Mouse (Mus musculus) neutrophil, adult 83 days (primary cell): ENCODE results near the gene Plxna3. TPM values are rescaled to one million over a fixed set of nuclear protein-coding genes. Genes with fewer than 3 reads are reported as not detected.

ENCODE experiments used
- total RNA-seq, 2 experiments: library from RNA; stranded (reverse); gene quantifications; one replicate each; pipeline ENCODE4 v1.2.4; 2023

Gene Plxna3
- total RNA-seq: 1 to 10 TPM in 1 of 2 experiments, under 1 TPM in 1; 0.20 to 1.6 TPM

DNA sequence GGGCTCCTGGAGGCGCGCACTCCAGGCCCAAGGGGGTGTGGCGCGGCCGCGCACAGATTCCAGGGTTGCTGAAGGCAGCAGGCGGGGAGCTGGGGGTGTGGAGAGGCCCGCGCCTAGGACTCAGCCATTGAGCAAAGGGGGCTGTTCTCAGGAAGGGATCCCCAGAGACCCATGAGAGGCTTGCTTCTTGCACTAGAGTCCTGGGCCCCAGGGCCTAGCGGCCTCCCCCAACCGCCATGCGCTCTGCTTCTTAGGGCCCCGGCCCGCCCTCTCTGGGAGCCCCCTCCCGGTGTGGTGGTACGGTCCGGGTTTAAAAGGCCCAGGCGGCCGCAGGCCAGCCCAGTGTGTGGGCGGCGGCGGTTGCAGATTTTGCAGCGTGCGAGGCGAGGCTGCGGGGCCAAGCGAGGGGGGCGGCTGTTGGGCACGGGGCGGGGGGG lies at the start of gene Plxna3:
Gene Plxna3, plus strand, starts transcription at position 342 of the 437 bp plus-strand sequence.

DNA sequence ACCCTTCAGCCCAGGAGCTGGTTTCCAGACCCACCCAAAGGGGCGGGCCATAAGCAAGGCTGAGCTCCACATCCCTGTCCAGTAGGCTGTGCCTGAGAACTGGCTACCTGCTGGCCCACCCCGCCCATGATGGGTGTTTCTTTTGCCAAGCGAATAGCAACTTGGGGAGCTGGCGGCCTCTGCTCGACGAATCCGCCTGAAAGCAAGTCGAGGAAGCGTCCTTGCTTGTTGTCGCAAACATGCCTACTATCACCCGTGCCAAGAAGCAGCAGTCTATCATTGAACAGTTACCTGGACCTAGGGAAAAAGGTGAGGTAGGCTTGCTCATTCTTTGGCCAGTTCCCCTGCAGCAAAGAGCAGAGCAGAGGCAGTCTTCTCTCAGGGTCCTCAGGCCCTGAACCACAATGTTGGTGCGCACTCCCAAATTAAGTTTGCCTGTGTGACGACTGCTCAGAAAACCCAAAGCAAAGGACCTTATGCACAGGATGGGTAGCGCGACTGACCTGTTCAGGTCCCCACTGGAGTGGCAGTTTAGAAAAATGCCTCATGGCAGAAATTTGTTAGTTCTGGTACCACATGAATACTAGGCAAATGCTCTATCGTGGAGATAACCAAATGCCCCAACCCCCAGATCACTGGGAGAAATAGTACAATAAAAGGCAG lies 47.0 kb upstream of the Plxna3 start, which contains the start of the genes Taz and Dnase1l1:
Gene Taz, plus strand, starts transcription at position 181 of the 663 bp plus-strand sequence.
Gene Dnase1l1, minus strand, starts transcription at position 606 of the 663 bp plus-strand sequence.

DNA sequence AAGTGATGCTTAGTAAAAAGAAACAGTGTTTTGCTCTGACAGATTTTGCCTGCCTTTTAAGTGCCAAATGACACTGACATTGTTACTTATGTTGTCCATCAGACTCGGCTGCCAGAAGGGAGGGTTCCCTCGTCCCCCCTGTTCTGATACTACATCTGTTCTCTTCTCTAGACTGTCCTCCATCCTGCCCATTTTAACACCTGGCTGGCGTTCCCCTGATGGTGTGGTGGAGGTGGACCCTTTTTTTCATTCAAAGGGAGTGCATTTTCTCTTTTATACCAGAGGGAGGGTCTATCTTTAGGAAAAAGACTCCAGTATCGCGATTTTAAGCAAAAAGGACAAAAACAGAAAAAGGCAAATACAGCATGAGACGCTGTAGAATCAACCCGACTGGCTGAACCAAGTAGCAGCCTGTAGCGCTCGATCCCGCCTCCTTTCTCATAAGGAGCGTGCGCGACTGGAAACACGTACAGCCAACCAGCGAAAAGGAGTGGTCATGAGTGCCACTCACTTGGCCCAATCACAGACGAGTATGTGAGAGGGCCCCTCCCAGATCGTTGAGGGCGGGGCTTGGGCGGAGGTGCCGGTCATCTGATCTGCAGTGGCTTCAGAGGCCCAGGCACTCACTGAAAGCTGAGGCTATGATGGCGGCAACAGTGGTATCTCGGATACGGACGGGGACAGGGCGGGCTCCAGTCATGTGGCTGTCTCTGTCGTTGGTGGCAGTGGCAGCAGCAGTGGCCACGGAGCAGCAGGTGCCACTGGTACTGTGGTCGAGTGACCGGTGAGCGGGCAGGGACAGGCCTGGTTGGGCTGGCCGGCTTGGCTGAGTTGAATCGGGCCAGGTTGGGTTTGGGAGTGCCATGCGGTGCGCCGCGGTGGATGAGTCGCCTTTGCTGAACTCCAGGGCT lies 32.1 kb upstream of the Plxna3 start, which contains the start of gene Atp6ap1:
Gene Atp6ap1, plus strand, starts transcription at position 560 of the 911 bp plus-strand sequence.

DNA sequence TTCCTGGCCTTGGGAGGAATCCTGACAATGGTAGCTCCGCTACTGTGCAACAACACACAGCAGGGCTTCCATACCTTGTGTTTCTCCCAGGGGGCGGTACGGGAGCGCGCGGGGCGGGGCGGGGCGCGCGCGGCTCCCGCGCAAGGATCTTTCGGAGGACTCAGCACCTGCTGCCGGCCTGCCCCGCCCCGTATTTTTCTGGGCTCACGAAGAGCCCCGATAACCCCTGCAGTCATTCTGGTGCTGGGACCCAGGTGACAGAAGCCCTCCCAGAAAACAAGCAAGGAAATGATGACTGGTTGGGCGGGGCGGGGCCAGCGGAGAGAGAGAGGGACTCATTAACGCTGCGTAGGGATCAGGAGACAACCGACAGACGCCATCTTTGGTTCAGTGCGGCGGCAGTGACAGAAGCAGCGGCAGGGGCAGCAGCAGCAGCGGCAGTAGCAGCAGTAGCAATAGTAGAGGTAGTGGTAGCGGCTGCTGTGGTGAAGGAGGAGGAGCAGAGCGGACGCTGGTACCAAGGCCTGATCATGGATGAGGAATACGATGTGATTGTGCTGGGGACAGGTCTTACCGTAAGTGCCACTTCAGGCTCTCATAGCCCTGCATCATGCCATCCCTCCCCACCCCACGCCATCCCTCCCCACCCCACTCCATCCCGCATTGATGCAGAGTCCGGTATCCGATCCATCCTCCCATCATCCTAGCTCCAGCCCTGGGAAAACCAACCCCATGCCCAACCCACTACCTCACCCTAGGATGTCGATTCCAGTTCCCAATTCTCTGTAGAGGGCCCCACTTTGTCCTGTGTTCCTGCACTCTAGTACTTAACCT lies 23.8 kb upstream of the Plxna3 start, which contains the start of gene Gdi1:
Gene Gdi1, plus strand, starts transcription at position 132 of the 834 bp plus-strand sequence.

DNA sequence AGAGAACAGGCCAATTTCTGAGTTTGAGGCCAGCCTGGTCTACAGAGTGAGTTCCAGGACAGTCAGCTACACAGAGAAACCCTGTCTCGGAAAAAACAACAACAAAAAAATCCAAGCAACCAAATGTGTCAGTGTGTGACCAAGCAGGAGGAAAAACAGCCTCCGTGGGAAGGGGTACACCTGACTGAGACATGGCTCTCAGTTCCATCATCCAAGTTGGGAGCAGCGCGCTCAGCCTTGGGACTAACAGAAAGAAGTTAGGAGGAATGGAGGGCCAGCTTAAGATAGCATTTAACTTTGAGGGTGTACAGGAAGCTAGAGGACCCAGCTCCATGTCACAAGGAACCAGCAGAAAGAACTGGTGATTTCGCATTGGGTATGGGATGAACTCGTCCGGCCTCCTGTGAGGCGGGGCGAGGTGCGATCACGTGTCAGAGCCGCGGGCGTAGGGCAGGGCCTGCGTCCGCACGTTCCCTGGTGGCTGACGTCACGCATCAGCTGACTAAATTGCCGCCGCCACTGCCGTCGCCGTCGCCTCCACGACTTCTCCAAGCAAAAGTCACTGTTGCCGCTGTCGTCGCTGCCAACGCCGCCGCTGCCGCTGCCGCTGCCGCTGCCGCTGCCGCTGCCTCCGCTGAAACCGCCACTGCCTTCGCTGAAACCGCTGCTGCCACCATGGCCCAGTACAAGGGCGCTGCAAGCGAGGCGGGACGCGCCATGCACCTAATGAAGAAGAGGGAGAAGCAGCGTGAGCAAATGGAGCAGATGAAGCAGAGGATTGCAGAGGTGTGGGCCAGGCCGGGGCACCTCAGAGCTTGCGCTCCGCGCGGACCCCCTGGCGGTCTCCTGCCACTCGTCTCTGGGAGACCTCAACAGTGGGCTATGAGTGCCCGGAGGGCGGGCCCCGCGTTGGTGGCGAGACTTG lies 16.1 kb upstream of the Plxna3 start, which contains the start of gene Fam50a:
Gene Fam50a, plus strand, starts transcription at position 494 of the 925 bp plus-strand sequence.

DNA sequence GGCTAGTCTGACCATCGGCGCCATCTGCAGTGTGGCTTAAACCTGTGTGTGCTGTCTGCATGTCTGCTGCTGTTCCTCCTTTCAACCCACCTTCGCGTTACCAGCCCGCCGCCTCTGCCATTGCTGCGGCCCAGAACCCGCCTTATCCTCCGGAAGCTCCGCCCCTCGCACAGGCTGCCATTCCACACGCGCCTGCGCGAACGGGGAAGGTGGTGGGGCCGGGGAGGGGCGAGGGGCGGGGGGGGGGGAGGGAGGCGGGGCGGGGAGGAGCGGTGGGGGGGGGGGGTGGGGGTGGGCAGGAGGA lies 24.6 kb downstream of the Plxna3 start, which contains the start of gene Lage3:
Gene Lage3, minus strand, starts transcription at position 152 of the 304 bp plus-strand sequence.

DNA sequence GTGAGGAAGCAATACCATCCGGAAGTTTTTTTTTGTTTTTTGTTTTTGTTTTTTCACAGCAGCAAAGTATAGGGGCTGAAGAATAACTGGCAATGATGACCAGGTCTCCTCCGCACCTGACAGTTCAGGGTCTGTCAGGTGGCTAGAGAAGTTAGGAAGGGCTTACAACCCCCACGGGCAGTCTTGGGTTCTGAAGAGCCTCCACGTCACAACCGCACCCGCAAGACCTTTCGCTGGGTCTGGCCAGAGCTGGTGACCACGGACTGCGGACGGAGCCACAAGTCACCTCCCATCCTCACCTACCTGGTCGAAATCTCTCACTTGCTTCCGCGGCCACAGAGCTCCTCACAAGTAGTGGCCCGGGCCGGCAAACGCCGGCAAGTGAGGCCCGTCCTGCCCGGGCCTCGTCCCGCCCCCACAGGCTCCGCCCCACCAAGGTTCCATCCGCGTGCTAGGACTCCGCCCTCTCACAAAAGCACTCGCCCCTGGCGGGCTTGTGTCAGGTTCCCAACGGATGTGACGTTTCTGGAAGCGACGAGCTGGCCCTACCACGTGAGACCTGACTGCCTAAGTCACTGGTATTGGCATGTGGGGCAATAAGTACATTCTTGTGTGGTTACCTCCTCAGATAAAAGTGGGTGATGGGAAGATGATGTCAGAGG lies 44.2 kb downstream of the Plxna3 start, which contains the start of the genes Ubl4a and Slc10a3:
Gene Ubl4a, minus strand, starts transcription at position 331 of the 662 bp plus-strand sequence.
Gene Slc10a3, minus strand, starts transcription at position 462 of the 662 bp plus-strand sequence.

DNA sequence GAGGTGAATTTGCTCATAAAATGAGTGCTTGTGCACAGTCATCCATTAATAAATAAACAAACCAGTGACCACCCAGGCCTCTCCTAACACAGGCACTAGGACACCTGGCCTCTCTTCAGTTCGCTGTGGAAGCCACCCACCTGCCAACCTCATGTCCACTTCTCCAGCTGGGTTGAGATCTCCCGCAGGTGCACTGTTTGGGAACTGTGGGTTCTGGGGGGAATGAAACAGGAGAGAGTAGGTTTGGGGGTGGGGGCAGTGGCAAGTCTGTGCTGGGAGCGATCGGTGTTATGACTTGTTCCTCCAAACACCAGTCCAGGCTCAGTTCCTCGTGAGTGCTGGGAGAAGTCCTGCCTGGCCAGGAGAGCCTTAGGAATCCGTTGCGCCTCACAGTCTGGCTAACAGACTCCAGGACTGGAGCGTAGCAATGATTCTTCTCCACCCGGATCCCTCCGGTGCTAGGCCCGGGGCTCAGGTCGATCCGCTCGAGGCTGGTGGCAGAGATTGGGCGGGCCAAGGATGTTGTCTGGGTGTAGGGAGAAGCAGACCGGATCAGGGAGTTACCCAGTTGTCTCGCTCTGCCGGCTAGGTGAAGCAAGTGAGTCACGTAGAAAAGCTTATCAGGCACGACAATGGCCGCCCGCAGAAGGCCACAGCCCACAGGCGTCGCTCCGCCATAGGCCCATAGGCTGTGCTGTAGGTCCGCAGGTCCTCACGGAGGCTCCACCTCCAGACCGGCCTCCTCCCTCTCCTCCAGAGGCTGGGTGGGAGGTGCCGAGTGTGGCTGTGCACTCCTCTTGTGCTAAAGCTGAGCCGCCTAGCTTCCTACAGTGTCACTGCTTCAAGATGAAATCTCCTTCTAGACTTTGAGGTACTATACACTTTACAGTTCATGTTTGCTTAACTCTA lies 63.9 kb downstream of the Plxna3 start, which contains the start of the genes Fam3a and Ikbkg:
Gene Fam3a, minus strand, starts transcription at position 738 of the 909 bp plus-strand sequence.
Gene Ikbkg, plus strand, starts transcription at position 756 of the 909 bp plus-strand sequence.

Other genes with a start within 250 kb of the Plxna3 start
- gene Opn1mw, start 201.6 kb upstream of the Plxna3 start, total RNA-seq: not detected
- 10 to 100 TPM; 22.9 to 29.2 TPM for gene Mecp2, start 193.7 kb upstream of the Plxna3 start, total RNA-seq
- gene Tex28, start 161.2 kb upstream of the Plxna3 start, total RNA-seq: not detected
- under 1 TPM in 1 of 2 experiments, not detected in 1; 0.13 TPM for gene Tktl1, start 151.8 kb upstream of the Plxna3 start, total RNA-seq
- gene Flna, start 79.2 kb upstream of the Plxna3 start, total RNA-seq: 1,000 to 10,000 TPM; 1,510 to 1,605 TPM
- 10 to 100 TPM; 54.5 to 65.1 TPM for gene Emd, start 74.4 kb upstream of the Plxna3 start, total RNA-seq
- gene Rpl10, start 58.3 kb upstream of the Plxna3 start, total RNA-seq: 100 to 1,000 TPM; 403 to 503 TPM
- 10 to 100 TPM; 41.3 to 46.0 TPM for gene Taz, start 47.2 kb upstream of the Plxna3 start, total RNA-seq
- 10 to 100 TPM; 40.6 to 41.7 TPM for gene Dnase1l1, start 46.7 kb upstream of the Plxna3 start, total RNA-seq
- 100 to 1,000 TPM; 178 to 188 TPM for gene Atp6ap1, start 32.0 kb upstream of the Plxna3 start, total RNA-seq
- gene Gdi1, start 24.1 kb upstream of the Plxna3 start, total RNA-seq: 100 to 1,000 TPM; 233 to 246 TPM
- gene Fam50a, start 16.0 kb upstream of the Plxna3 start, total RNA-seq: 10 to 100 TPM; 37.9 to 43.4 TPM
- 10 to 100 TPM; 23.3 to 27.5 TPM for gene Lage3, start 24.6 kb downstream of the Plxna3 start, total RNA-seq
- gene Ubl4a, start 44.2 kb downstream of the Plxna3 start, total RNA-seq: 10 to 100 TPM; 24.7 to 31.6 TPM
- gene Slc10a3, start 44.3 kb downstream of the Plxna3 start, total RNA-seq: 10 to 100 TPM; 14.6 to 16.5 TPM
- 10 to 100 TPM in 1 of 2 experiments, 1 to 10 TPM in 1; 9.9 to 11.0 TPM for gene Fam3a, start 64.2 kb downstream of the Plxna3 start, total RNA-seq
- 10 to 100 TPM; 32.5 to 40.3 TPM for gene Ikbkg, start 64.2 kb downstream of the Plxna3 start, total RNA-seq
- 100 to 1,000 TPM; 372 to 428 TPM for gene G6pdx, start 100.1 kb downstream of the Plxna3 start, total RNA-seq
- gene Gm6880, start 152.3 kb downstream of the Plxna3 start, total RNA-seq: not detected
- not detected for gene Olfr1326-ps1, start 245.8 kb downstream of the Plxna3 start, total RNA-seq